Mouse (Mus musculus) embryonic fibroblast, embryonic 13.5 days (primary cell): ENCODE results near the gene Lrrc38.

Experiments
- CTCF ChIP-seq: IDR thresholded peaks from 2 replicates; pipeline ENCODE4 v1.5.1; 2011; ENCODE audit warnings: mild to moderate bottlenecking, control low read depth, low read length, moderate library complexity, borderline replicate concordance; ENCODE audit not compliant: insufficient read depth
- POLR2A ChIP-seq: IDR thresholded peaks from 2 replicates; pipeline ENCODE4 v1.6.1; 2011; ENCODE audit warnings: low read depth, mild to moderate bottlenecking, control low read depth, low read length, moderate library complexity

DNA sequence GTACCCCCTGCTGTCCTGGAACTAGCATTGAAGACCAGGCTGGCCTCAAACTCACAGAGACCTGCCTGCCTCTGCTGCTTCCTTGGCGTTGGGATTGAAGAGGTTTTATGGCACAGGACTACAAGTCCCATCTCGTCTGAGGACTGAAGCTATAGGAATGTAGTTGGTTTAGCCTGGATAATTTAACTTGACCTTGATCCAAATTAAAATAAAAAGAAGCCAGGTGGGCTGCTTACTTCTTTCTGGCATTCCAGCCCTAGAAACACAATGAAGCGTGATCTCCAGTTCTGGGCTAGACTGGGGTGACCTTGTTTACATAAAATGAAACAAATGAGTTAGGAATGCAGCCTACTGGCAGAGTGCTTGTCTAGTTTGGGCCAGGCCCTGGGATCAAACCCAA lies 64.6 kb downstream of the Lrrc38 start:
- TF ChIP-seq POLR2A (no peak), CTCF (no peak)
